Mouse (Mus musculus) midbrain, embryonic 15.5 days (tissue): ENCODE data around the gene Trp53inp2. TPM values are rescaled to one million over a fixed set of nuclear protein-coding genes. Genes with fewer than 3 reads are reported as not detected.

Source experiments
- ATAC-seq: fragments of 200-750 bp; cut with Nextera tagmentation; replicated peaks from 2 replicates; pipeline ENCODE4 v1.8.0; 2017; ENCODE audit warnings: moderate TSS enrichment
- H3K27ac ChIP-seq: fragments of 300-500 bp; sonication (generic); 2 replicates; pipeline ENCODE4 v1.5.1; 2015; ENCODE audit warnings: mild to moderate bottlenecking, inconsistent platforms
- H3K27me3 ChIP-seq: fragments of 300-500 bp; sonication (generic); replicated peaks from 2 replicates; pipeline ENCODE4 v1.6.1; 2015; ENCODE audit warnings: inconsistent platforms
- H3K36me3 ChIP-seq: fragments of 300-500 bp; sonication (generic); replicated peaks from 2 replicates; pipeline ENCODE4 v1.6.1; 2015; ENCODE audit warnings: inconsistent platforms
- H3K4me1 ChIP-seq: fragments of 300-500 bp; sonication (generic); 2 replicates; pipeline ENCODE4 v1.6.1; 2015; ENCODE audit warnings: inconsistent platforms
- H3K4me2 ChIP-seq: fragments of 300-500 bp; sonication (generic); 2 replicates; pipeline ENCODE4 v1.6.1; 2015; ENCODE audit warnings: inconsistent platforms, mild to moderate bottlenecking, moderate library complexity
- H3K4me3 ChIP-seq: fragments of 300-500 bp; sonication (generic); 2 replicates; pipeline ENCODE4 v1.5.1; 2015; ENCODE audit warnings: mild to moderate bottlenecking, inconsistent platforms
- H3K9ac ChIP-seq: fragments of 300-500 bp; sonication (generic); 2 replicates; pipeline ENCODE4 v1.6.1; 2015; ENCODE audit warnings: mild to moderate bottlenecking, inconsistent platforms
- H3K9me3 ChIP-seq: fragments of 300-500 bp; sonication (generic); 2 replicates; pipeline ENCODE4 v1.6.1; 2016; ENCODE audit warnings: inconsistent platforms
- WGBS: fragments of 180-500 bp; shearing (Covaris S2); methylation state at CpG from one replicate; pipeline ENCODE4 v1.1.7; 2015; ENCODE audit warnings: mixed read lengths; 5-methylcytosine and 5-hydroxymethylcytosine counted together
- microRNA counts: library from miRNA; unstranded; fragments of <30 nt; microRNA quantifications from one replicate; lab custom pipeline; 2016
- microRNA-seq: library from miRNA; unstranded; fragments of <30 nt; microRNA quantifications from one replicate; pipeline ENCODE4, GENCODE M21; 2016
- polyA plus RNA-seq: library from polyadenylated mRNA; unstranded; fragments of >200 nt; fragmentation: Nextera tagmentation; extraction: Ambion mirVana; gene quantifications from 2 replicates; pipeline ENCODE4 v1.2.1, GENCODE M21; 2015

Gene Trp53inp2
- polyA plus RNA-seq, 1 experiment from 2014 or later: 114 TPM

DNA sequence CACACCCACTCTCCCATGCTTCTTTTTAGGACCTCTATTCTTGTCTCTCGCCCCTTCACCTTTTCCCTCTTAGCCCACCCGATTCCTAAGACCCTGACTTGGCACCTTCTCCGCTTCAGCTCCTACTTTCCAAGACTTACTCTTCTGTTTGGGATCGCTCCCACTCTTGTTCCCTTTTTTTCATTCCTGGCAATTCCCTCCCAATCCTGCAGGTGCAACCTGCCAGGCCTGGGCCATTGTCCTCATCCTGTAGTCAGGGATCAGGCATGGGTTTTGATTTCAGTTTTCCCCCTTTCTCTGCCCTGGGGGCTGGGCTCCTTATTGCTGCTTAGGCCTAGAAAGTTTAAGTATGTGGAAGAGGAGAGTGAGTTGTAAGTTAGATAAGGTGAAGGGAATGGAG lies 6.2 kb downstream of the Trp53inp2 start:
- no peak overlapping the region for H3K9ac ChIP-seq

DNA sequence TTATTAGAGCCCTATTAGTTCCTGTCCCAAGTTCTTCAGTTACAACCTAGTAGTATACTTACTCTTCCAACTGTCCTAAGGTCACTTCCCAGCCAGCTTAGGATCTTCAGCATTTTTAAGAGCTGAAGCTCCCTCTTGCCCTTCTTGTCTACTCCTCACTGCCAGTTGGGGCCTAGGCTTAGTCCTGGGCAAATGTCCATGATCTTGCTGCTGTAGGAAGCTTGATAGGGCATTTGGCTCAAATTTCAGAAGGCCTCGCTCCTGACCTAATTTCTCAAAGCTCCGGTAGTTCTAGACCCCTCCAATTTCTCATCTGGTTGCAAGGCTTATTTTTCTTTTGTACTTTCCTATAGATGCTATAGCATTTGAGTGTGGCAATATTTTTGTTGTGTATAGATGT lies 7.7 kb downstream of the Trp53inp2 start:
- Histone ChIP-seq H3K4me2 (no peak overlapping the region), H3K27ac (no peak overlapping the region), H3K9ac (no peak overlapping the region), H3K4me3 (no peak overlapping the region), H3K36me3 (peaks cover 22% of the 10 kb centered on the region), H3K9me3 (no peaks in the 10 kb centered on the region), H3K27me3 (no peaks in the 10 kb centered on the region), H3K4me1 (peaks cover 32% of the 10 kb centered on the region)
- 92% methylated on average over 2 of the region's 2 CpGs for WGBS
- ATAC-seq: no peak

More for the DNA sequence above, 6.2 kb downstream of the Trp53inp2 start:
- no peaks in the 10 kb centered on the region for H3K9me3 ChIP-seq
- H3K4me2 ChIP-seq: no peak overlapping the region; the same call in 1 of the 2 replicates
- no peak for ATAC-seq
- no peak overlapping the region for H3K27ac ChIP-seq
- peaks cover 22% of the 10 kb centered on the region for H3K36me3 ChIP-seq
- H3K4me1 ChIP-seq: peaks cover 45% of the 10 kb centered on the region
- no peaks in the 10 kb centered on the region for H3K27me3 ChIP-seq
- no peak overlapping the region for H3K4me3 ChIP-seq
- 67% methylated on average over 4 of the region's 4 CpGs for WGBS

DNA sequence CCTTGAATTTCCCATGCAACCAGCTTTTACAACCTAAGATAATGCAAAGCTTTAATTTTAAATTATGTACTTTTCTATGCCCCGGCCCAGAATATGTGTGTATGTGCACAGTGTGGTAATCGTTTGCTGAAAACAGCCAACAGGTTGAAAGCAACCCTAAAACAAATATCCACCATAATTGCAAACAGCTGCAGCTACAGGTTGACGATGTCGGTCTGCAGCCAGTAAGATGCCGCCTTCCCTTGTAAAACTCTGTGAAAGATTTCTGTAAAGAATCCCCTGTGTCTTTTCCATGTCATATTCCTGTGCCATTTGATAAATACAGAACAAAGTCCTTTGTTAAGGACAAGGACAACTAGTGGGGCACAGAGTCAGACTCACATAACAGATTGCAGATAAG lies 13.7 kb downstream of the Trp53inp2 start:
- 87% methylated on average over 5 of the region's 5 CpGs for WGBS
- no peaks in the 10 kb centered on the region for H3K9me3 ChIP-seq
- ATAC-seq: no peak

DNA sequence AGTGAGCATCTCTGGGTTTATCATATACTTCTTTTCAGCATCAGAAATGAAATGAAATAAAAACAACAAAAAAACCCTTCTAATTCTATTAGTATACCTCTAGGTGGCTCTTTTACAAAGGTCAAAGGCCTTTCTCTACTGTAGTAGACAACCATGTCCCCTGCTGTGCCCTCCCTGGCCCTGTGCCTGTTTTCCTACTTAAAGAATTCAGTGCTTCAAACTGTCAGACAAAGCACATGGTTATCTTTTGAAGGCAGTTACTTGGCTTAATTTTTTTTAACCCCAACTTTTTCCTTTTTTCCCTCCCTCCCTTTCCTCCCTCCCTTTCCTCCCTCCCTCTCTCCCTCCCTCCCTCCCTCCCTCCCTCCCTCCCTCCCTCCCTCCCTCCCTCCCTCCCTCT lies 19.4 kb downstream of the Trp53inp2 start:
- no peaks in the 10 kb centered on the region for H3K27me3 ChIP-seq
- no peaks in the 10 kb centered on the region for H3K4me1 ChIP-seq
- peaks cover 16% of the 10 kb centered on the region for H3K36me3 ChIP-seq
- no peak overlapping the region for H3K9ac ChIP-seq
- ATAC-seq: no peak
- no peaks in the 10 kb centered on the region for H3K9me3 ChIP-seq
- H3K4me3 ChIP-seq: no peak overlapping the region
- H3K4me2 ChIP-seq: no peak overlapping the region
- no peak overlapping the region for H3K27ac ChIP-seq

More for the DNA sequence above, 13.7 kb downstream of the Trp53inp2 start:
- Histone ChIP-seq H3K9ac (no peak overlapping the region), H3K27ac (no peak overlapping the region), H3K4me1 (no peaks in the 10 kb centered on the region), H3K4me3 (no peak overlapping the region), H3K4me2 (no peak overlapping the region), H3K36me3 (peaks cover 12% of the 10 kb centered on the region), H3K27me3 (no peaks in the 10 kb centered on the region)

DNA sequence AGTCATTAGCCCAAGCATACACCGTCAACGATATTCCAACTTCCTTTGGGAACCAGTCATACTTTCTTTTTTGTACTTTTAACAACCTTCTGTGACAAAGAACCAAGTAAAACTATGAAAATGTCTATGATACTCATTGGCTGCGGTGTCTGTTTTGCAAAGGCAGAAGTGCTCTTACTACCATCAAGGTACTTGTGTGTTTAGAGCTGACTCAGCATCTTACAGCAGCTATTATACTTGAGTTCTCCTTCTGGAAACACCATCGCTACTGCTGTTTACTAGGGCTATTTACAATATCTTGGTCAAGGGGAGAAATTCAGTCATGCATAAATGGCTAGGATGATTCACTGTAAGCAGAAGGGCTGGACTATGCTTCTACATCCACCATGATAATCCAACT lies 21.1 kb downstream of the Trp53inp2 start:
- no peaks in the 10 kb centered on the region for H3K27me3 ChIP-seq
- WGBS: 96% methylated on average over 4 of the region's 4 CpGs

DNA sequence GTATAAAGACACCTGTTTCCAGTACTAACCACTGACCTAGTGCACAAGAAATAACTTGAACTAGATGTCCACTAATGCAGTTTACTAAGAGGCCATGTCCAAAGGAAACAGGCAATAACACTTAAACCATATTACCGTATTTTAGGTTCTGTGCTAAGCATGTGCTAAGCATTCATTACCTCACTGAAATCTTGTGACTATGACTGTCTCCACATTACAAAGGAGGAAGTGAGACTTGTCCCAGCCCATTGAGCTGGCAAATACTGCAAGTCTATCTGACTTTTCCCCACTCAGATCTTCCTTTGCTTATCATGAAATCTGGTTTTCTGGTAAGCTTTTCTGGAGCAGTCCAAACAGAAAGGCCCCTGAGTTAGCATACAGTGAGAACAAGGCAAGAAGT lies 23.8 kb downstream of the Trp53inp2 start:
- no peak overlapping the region for H3K9ac ChIP-seq
- no peak overlapping the region for H3K4me3 ChIP-seq
- H3K4me2 ChIP-seq: no peak overlapping the region
- WGBS: 100% methylated on average over 1 of the region's 1 CpGs
- no peaks in the 10 kb centered on the region for H3K9me3 ChIP-seq
- no peaks in the 10 kb centered on the region for H3K4me1 ChIP-seq
- ATAC-seq: no peak
- no peak overlapping the region for H3K27ac ChIP-seq
- H3K27me3 ChIP-seq: no peaks in the 10 kb centered on the region
- peaks cover 39% of the 10 kb centered on the region for H3K36me3 ChIP-seq

More for the DNA sequence above, 21.1 kb downstream of the Trp53inp2 start:
- Histone ChIP-seq H3K9ac (no peak overlapping the region), H3K4me3 (no peak overlapping the region), H3K4me1 (no peaks in the 10 kb centered on the region), H3K36me3 (peaks cover 32% of the 10 kb centered on the region), H3K4me2 (no peak overlapping the region), H3K27ac (no peak overlapping the region), H3K9me3 (no peaks in the 10 kb centered on the region)
- ATAC-seq: no peak

DNA sequence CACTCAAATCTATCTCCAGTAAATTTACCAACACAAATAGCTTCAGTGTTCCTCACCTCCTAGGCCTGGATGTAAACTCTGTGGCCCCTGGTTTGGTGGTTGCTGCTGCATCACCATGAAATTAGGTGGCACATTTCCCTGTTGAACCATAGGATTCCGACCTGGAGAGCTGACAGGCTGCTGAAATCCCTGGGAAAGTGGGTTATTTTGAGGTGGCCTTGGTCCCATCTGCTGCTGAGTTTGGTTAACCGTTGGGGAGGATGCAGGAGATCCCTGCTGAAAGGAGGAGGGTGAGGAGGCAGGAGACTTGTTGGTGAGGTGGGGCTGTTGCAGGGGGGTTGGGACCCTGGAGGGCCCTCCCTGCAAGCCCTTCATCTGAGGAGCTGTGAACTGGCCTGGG lies 40.1 kb downstream of the Trp53inp2 start:
- Histone ChIP-seq H3K4me2 (no peak overlapping the region), H3K4me1 (no peaks in the 10 kb centered on the region), H3K9me3 (no peaks in the 10 kb centered on the region), H3K36me3 (peaks cover 37% of the 10 kb centered on the region; the same call in 1 of the 2 replicates), H3K27me3 (no peaks in the 10 kb centered on the region), H3K27ac (no peak overlapping the region), H3K4me3 (no peak overlapping the region), H3K9ac (no peak overlapping the region)
- whole genome bisulfite sequencing: 89% methylated on average over 2 of the region's 2 CpGs
- no peak for ATAC-seq

DNA sequence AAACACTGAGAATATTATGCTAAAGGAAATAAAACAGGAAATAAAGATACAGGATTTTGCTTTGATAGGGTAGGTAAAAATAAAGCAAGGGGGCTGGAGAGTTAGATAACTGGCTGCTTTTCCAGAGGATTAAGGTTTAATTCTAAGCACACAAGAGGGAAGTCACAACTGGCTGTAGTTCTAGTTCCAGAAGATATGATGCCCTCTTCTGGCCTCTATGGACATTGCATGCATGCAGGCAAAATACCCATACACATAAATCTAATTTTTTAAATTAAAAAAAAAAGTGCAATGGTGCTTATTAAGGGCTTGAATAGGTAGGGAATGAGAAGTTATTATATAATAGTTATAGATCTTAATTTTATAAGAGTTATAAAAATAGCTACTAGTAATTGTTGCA lies 55.6 kb downstream of the Trp53inp2 start:
- no peaks in the 10 kb centered on the region for H3K4me1 ChIP-seq
- no peak for ATAC-seq
- no peaks in the 10 kb centered on the region for H3K27me3 ChIP-seq
- H3K36me3 ChIP-seq: peaks cover 27% of the 10 kb centered on the region
- H3K9me3 ChIP-seq: no peaks in the 10 kb centered on the region
- H3K9ac ChIP-seq: no peak overlapping the region
- no peak overlapping the region for H3K4me2 ChIP-seq
- no peak overlapping the region for H3K4me3 ChIP-seq
- no peak overlapping the region for H3K27ac ChIP-seq

MicroRNA genes within 50 kb of the gene (microRNA counts, 519-probe panel; counts per million panel counts)
- microRNA mmu-miR-695 (lab: Ali Mortazavi, UCI): 2,427 counts per million, percentile 45 among the panel's probes with 10 or more counts

Small RNAs within 50 kb of the gene (microRNA-seq; reads per million reads assigned to microRNA genes)
- gene Mir695: not detected

Other genes with a start within 250 kb of the Trp53inp2 start
- 43.2 and 47.9 TPM in 2 replicates for gene Itch, start 247.6 kb upstream of the Trp53inp2 start, polyA plus RNA-seq
- gene Dynlrb1, start 144.5 kb upstream of the Trp53inp2 start, polyA plus RNA-seq: 700 and 732 TPM in 2 replicates
- gene Map1lc3a, start 104.8 kb upstream of the Trp53inp2 start, polyA plus RNA-seq: 581 and 595 TPM in 2 replicates
- 62.0 and 63.8 TPM in 2 replicates for gene Pigu, start 23.6 kb upstream of the Trp53inp2 start, polyA plus RNA-seq
- gene Ncoa6, start 92.8 kb downstream of the Trp53inp2 start, polyA plus RNA-seq: 26.1 and 28.9 TPM in 2 replicates
- gene Acss2, start 136.9 kb downstream of the Trp53inp2 start, polyA plus RNA-seq: 28.0 and 28.9 TPM in 2 replicates
- gene Ggt7, start 137.2 kb downstream of the Trp53inp2 start, polyA plus RNA-seq: 79.4 and 81.0 TPM in 2 replicates
- gene Gss, start 211.8 kb downstream of the Trp53inp2 start, polyA plus RNA-seq: 15.3 and 16.3 TPM in 2 replicates
- 0.64 and 1.2 TPM in 2 replicates for gene Myh7b, start 230.2 kb downstream of the Trp53inp2 start, polyA plus RNA-seq